Mouse (Mus musculus) spleen, adult 2 months (tissue): ENCODE measurements around the gene Dnmt1.

Source experiments
- CTCF ChIP-seq: fragments of 200-500 bp; IDR thresholded peaks from 2 replicates; pipeline ENCODE4 v1.5.1; 2011; ENCODE audit warnings: mild to moderate bottlenecking, inconsistent platforms; ENCODE audit not compliant: insufficient read depth, insufficient read length, insufficient replicate concordance; ENCODE audit errors: extremely low read depth
- POLR2A ChIP-seq: fragments of 200-500 bp; IDR thresholded peaks from 2 replicates; pipeline ENCODE4 v1.6.1; 2011; ENCODE audit warnings: low read depth, low read length, inconsistent platforms

DNA sequence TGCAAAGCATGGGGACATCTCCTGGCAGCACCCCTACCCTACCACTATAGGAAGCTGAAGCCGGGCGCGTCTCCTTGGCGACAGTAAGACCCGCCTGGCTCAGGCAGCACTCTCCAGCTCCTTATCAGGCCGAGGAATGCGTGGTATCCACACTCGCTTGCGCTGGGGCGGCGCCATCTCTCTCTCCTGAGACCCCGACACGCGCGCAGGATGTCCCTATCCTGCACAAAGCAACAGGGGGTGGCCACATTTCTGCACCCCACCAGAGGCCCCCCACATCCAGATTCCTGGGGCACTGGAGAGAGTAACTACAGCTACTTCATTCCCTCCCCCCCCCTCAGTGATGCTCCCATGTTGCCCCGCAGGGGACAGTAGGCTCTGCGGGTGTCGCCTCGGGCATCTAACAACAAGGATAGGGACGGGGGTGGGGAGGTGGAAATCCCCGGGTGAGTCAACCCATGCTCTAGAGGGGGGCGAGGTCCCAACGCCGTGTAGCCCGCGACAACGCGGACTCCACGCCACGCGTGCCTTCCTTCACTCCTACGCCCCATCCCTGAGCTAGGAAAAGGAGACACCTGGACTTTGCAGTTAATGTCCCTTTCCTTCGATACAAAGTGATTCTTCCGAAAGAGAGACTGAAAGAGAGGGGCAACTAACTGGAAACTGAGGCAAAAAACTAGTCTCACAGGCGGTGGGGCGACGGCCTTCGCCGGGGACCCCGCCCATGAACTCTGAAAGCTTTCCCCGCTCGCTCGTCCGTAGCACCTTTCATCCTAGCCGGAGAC lies 15.9 kb upstream of the Dnmt1 start:
- TF ChIP-seq CTCF = no peak
- no peak for TF ChIP-seq POLR2A
